Mouse (Mus musculus): ENCODE data around the gene Tchhl1. TPM values are rescaled to one million over a fixed set of nuclear protein-coding genes. Genes with fewer than 3 reads are reported as not detected.
A peak's percentile ranks its signal among the peaks of the same experiment; 100 is the strongest.
"Not testable (repeated sequence)": the region's sequence is repeated elsewhere in the genome, so short reads cannot be mapped to it uniquely, and the experiment has no call there.

Gene Tchhl1
- polyA plus RNA-seq (2016; fragmentation: Nextera tagmentation; extraction: Ambion mirVana) = not detected in 2 replicates

DNA sequence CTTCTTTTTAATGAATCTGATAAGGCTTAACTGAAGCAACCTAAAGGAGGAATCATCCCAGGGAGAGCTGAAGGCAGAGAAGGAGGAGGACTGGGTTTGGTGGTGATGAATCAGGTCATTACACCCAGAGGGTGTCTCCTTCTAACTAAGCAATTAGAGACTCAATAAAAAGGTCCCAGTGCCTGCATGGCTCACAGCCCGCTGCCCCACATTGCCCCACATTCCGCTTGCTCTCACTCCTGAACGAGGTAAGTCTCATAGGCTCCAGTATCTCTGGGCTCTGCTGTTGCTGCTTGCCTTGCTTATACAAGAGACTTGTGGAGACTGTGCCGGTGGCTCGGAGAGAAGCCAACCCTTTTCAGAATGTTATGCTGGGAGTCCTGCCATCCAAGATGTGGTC, at the start of gene Tchhl1:
Gene Tchhl1, plus strand, starts transcription at position 194 of the 400 bp plus-strand sequence.
- H3K9ac ChIP-seq = no peak within 1 kb of the TSS
- H3K36me3 ChIP-seq = no peaks in the 10 kb centered on the region
- H3K4me1 ChIP-seq = no peaks in the 10 kb centered on the region
- H3K9me3 ChIP-seq = no peaks in the 10 kb centered on the region
- H3K27me3 ChIP-seq = no peaks in the 10 kb centered on the region
- ATAC-seq (ENCODE audit: insufficient number of reproducible peaks, insufficient read depth, low FRiP score, low TSS enrichment) = no peak
- no peak within 1 kb of the TSS for H3K27ac ChIP-seq
- H3K4me3 ChIP-seq = no peak within 1 kb of the TSS
- WGBS = 66% methylated on average over 5 of the region's 5 CpGs
- H3K4me2 ChIP-seq (replicated peaks) = no peak within 1 kb of the TSS

GRCm38 (mm10) chr3:93431673-93432072, 36.9 kb upstream of the Tchhl1 start:
- H3K9me3 ChIP-seq = no peaks in the 10 kb centered on the region
- no peaks in the 10 kb centered on the region for H3K4me1 ChIP-seq
- no peaks in the 10 kb centered on the region for H3K36me3 ChIP-seq
- 33% methylated on average over 3 of the region's 3 CpGs for WGBS
- no peak overlapping the region for H3K9ac ChIP-seq
- H3K4me2 ChIP-seq (replicated peaks) = no peak overlapping the region
- H3K27me3 ChIP-seq = no peaks in the 10 kb centered on the region
- ATAC-seq (ENCODE audit: insufficient number of reproducible peaks, insufficient read depth, low FRiP score, low TSS enrichment) = no peak
- H3K27ac ChIP-seq = no peak overlapping the region
- no peak overlapping the region for H3K4me3 ChIP-seq

- ATAC-seq (ENCODE audit: insufficient number of reproducible peaks, insufficient read depth, low FRiP score, low TSS enrichment) = no peak
- Histone ChIP-seq H3K4me1 (peaks cover 11% of the 10 kb centered on the region; the same call in 1 of the 2 replicates), H3K9me3 (no peaks in the 10 kb centered on the region), H3K9ac (no peak within 1 kb of the TSS), H3K27me3 (peaks cover 33% of the 10 kb centered on the region), H3K4me3 (no peak within 1 kb of the TSS), H3K4me2 (replicated peaks) (peak within 1 kb of the TSS; percentile 81), H3K36me3 (no peaks in the 10 kb centered on the region), H3K27ac (no peak within 1 kb of the TSS)
- WGBS = 96% methylated on average over 1 of the region's 1 CpGs
Measured at GRCm38 (mm10) chr3:93442030-93442429, 26.5 kb upstream of the Tchhl1 start, which contains the start of gene Tchh. Gene Tchh (plus strand): TSS chr3:93442330.

GRCm38 (mm10) chr3:93443501-93444101, 25.0 kb upstream of the Tchhl1 start:
- H3K27ac ChIP-seq = no peak overlapping the region
- H3K27me3 ChIP-seq = peaks cover 42% of the 10 kb centered on the region
- peaks cover 13% of the 10 kb centered on the region; the same call in 1 of the 2 replicates for H3K4me1 ChIP-seq
- 1% methylated on average over 38 of the region's 38 CpGs for WGBS
- peak overlapping the region; percentile 51 for H3K4me3 ChIP-seq
- H3K4me2 ChIP-seq (replicated peaks) = peak overlapping the region; percentile 81
- no peak for ATAC-seq (ENCODE audit: insufficient number of reproducible peaks, insufficient read depth, low FRiP score, low TSS enrichment)
- peak overlapping the region; percentile 56; the same call in 1 of the 2 replicates for H3K9ac ChIP-seq
- H3K9me3 ChIP-seq = no peaks in the 10 kb centered on the region
- H3K36me3 ChIP-seq = no peaks in the 10 kb centered on the region

DNA sequence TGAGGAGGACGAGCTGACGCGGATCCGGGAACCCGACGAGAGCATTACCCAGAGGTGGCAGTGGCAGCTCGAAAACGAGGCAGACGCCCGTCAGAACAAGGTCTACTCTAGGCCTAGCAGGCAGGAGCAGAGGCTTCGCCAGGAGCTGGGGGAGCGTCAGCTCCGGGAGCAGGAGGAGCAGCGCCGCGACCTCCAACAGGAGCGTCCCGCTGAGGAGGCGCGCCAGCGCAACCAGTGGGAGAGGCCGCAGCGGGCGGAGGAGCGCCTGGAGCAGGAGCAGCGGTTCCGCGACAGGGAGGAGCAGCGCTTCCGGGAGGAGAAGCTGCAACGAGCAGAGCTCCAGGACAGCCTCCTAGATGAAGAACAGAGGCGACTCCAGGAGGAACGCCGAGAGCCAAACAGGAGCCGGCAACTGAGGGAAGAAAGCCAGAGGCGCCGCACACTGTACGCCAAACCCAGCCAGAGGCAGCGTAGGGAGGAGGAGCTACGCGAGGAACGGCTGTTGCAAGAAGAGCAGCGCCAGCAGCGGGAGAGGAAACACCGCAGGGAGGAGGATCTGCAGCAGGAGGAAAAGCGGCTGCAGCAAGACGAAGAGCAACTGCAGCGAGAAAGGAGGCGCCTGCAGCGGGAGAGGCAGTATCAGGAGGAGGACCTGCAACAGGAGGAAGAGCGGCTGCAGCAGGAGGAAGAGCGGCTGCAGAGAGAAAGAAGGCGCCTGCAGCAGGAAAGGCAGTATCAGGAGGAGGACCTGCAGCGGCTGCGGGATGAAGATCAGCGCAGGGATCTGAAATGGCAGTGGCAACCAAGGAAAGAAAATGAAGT, 24.0 kb upstream of the Tchhl1 start:
- H3K9me3 ChIP-seq = no peaks in the 10 kb centered on the region
- H3K27me3 ChIP-seq = peaks cover 42% of the 10 kb centered on the region
- ATAC-seq (ENCODE audit: insufficient number of reproducible peaks, insufficient read depth, low FRiP score, low TSS enrichment) = peak; percentile 83
- H3K36me3 ChIP-seq = no peaks in the 10 kb centered on the region
- H3K4me2 ChIP-seq (replicated peaks) = peak overlapping the region; percentile 81
- WGBS = under 1% methylated on average over 56 of the region's 56 CpGs
- peak overlapping the region; percentile 56 for H3K9ac ChIP-seq
- peaks cover 13% of the 10 kb centered on the region; the same call in 1 of the 2 replicates for H3K4me1 ChIP-seq
- H3K27ac ChIP-seq = no peak overlapping the region
- peak overlapping the region; percentile 51 for H3K4me3 ChIP-seq

GRCm38 (mm10) chr3:93445165-93445705, 23.3 kb upstream of the Tchhl1 start:
- Histone ChIP-seq H3K9me3 (no peaks in the 10 kb centered on the region), H3K4me1 (peaks cover 13% of the 10 kb centered on the region; the same call in 1 of the 2 replicates), H3K36me3 (no peaks in the 10 kb centered on the region), H3K4me3 (peak overlapping the region; percentile 51), H3K9ac (peak overlapping the region; percentile 56), H3K4me2 (replicated peaks) (peak overlapping the region; percentile 81), H3K27ac (no peak overlapping the region), H3K27me3 (peaks cover 42% of the 10 kb centered on the region)
- no peak for ATAC-seq (ENCODE audit: insufficient number of reproducible peaks, insufficient read depth, low FRiP score, low TSS enrichment)
- WGBS = under 1% methylated on average over 36 of the region's 36 CpGs

GRCm38 (mm10) chr3:93446128-93446755, 22.3 kb upstream of the Tchhl1 start:
- WGBS = under 1% methylated on average over 54 of the region's 54 CpGs
- H3K36me3 ChIP-seq = no peaks in the 10 kb centered on the region
- H3K27me3 ChIP-seq = peaks cover 33% of the 10 kb centered on the region
- peak overlapping the region; percentile 81 for H3K4me2 ChIP-seq (replicated peaks)
- H3K4me1 ChIP-seq = peaks cover 13% of the 10 kb centered on the region; the same call in 1 of the 2 replicates
- H3K4me3 ChIP-seq = peak overlapping the region; percentile 51
- ATAC-seq (ENCODE audit: insufficient number of reproducible peaks, insufficient read depth, low FRiP score, low TSS enrichment) = no peak
- peak overlapping the region; percentile 19; the same call in 1 of the 2 replicates for H3K9ac ChIP-seq
- H3K9me3 ChIP-seq = no peaks in the 10 kb centered on the region
- H3K27ac ChIP-seq = no peak overlapping the region

- 0 out of 2 replicates have a peak overlapping the region, but pooled peaks have one; percentile 30 for H3K9ac ChIP-seq
- not testable (repeated sequence) for H3K27ac ChIP-seq; H3K9me3 ChIP-seq; ATAC-seq (ENCODE audit: insufficient number of reproducible peaks, insufficient read depth, low FRiP score, low TSS enrichment); H3K36me3 ChIP-seq
- peak overlapping the region; percentile 51 for H3K4me3 ChIP-seq
- peaks cover 31% of the 10 kb centered on the region for H3K27me3 ChIP-seq
- peaks cover 13% of the 10 kb centered on the region; the same call in 1 of the 2 replicates for H3K4me1 ChIP-seq
- H3K4me2 ChIP-seq (replicated peaks) = peak overlapping the region; percentile 81
- WGBS = under 1% methylated on average over 32 of the region's 32 CpGs
Measured at GRCm38 (mm10) chr3:93446756-93447137, 21.8 kb upstream of the Tchhl1 start.

DNA sequence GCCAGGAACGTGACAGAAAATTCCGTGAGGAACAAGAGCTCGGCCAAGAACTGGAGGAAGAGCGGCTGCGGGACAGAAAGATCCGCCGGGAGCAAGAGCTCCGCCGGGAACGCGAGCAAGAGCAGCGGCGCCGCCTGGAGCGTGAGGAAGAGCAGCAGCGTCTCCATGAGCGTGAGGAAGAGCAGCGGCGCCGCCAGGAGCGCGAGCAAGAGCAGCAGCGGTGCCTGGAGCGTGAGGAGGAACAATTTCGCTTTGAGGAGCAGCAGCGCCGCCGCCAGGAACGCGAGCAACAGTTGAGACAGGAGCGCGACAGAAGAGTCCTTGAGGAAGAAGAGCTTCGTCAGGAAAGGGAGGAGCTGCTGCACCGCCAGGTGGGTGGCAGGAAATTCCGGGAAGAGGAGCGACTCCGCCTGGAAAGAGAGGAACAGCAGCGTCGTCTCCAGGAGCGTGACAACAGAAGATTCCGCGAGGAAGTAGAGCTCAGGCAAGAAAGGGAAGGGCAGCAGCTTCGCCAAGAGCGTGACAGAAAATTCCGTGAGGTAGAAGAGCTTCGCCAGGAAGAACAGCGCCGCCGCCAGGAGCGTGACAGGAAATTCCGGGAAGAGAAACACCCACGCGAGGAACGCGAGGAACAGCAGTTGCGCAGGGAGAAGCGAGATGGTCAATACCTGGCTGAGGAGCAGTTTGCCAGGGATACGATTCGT, 21.3 kb upstream of the Tchhl1 start:
- Histone ChIP-seq H3K27ac (no peak overlapping the region), H3K4me2 (replicated peaks) (peak overlapping the region; percentile 81), H3K36me3 (no peaks in the 10 kb centered on the region), H3K9me3 (no peaks in the 10 kb centered on the region), H3K4me1 (peaks cover 13% of the 10 kb centered on the region; the same call in 1 of the 2 replicates), H3K27me3 (peaks cover 29% of the 10 kb centered on the region), H3K9ac (peak overlapping the region; percentile 30), H3K4me3 (peak overlapping the region; percentile 51)
- WGBS = under 1% methylated on average over 59 of the region's 59 CpGs
- peak; percentile 38; the same call in 1 of the 2 replicates for ATAC-seq (ENCODE audit: insufficient number of reproducible peaks, insufficient read depth, low FRiP score, low TSS enrichment)

- H3K4me2 ChIP-seq (replicated peaks) = no peak overlapping the region
- H3K36me3 ChIP-seq = no peaks in the 10 kb centered on the region
- H3K9me3 ChIP-seq = no peaks in the 10 kb centered on the region
- no peaks in the 10 kb centered on the region for H3K27me3 ChIP-seq
- no peak for ATAC-seq (ENCODE audit: insufficient number of reproducible peaks, insufficient read depth, low FRiP score, low TSS enrichment)
- 71% methylated on average over 3 of the region's 3 CpGs for WGBS
- H3K9ac ChIP-seq = no peak overlapping the region
- H3K4me3 ChIP-seq = no peak overlapping the region
- no peaks in the 10 kb centered on the region for H3K4me1 ChIP-seq
- H3K27ac ChIP-seq = no peak overlapping the region
Measured at GRCm38 (mm10) chr3:93466556-93466955, 2.0 kb upstream of the Tchhl1 start.

GRCm38 (mm10) chr3:93467130-93467529, 1.4 kb upstream of the Tchhl1 start:
- Histone ChIP-seq H3K4me1 (no peaks in the 10 kb centered on the region), H3K27me3 (no peaks in the 10 kb centered on the region), H3K9ac (no peak overlapping the region), H3K4me2 (replicated peaks) (no peak overlapping the region), H3K27ac (no peak overlapping the region), H3K9me3 (no peaks in the 10 kb centered on the region), H3K36me3 (no peaks in the 10 kb centered on the region), H3K4me3 (no peak overlapping the region)
- no peak for ATAC-seq (ENCODE audit: insufficient number of reproducible peaks, insufficient read depth, low FRiP score, low TSS enrichment)
- 78% methylated on average over 4 of the region's 4 CpGs for WGBS

Data from embryonic facial prominence, embryonic 12.5 days (tissue).